Mouse (Mus musculus) bone marrow, adult 2 months (tissue): ENCODE results near the gene Maneal.

ENCODE experiments used
- CTCF ChIP-seq: fragments of 200-500 bp; IDR thresholded peaks from 2 replicates; pipeline ENCODE4 v1.5.1; 2011; ENCODE audit warnings: low read length, control low read depth; ENCODE audit not compliant: control insufficient read depth, insufficient read depth
- POLR2A ChIP-seq: fragments of 200-500 bp; IDR thresholded peaks from 2 replicates; pipeline ENCODE4 v1.6.1; 2011; ENCODE audit warnings: low read depth, mild to moderate bottlenecking, control low read depth, low read length, borderline replicate concordance; ENCODE audit not compliant: control insufficient read depth

DNA sequence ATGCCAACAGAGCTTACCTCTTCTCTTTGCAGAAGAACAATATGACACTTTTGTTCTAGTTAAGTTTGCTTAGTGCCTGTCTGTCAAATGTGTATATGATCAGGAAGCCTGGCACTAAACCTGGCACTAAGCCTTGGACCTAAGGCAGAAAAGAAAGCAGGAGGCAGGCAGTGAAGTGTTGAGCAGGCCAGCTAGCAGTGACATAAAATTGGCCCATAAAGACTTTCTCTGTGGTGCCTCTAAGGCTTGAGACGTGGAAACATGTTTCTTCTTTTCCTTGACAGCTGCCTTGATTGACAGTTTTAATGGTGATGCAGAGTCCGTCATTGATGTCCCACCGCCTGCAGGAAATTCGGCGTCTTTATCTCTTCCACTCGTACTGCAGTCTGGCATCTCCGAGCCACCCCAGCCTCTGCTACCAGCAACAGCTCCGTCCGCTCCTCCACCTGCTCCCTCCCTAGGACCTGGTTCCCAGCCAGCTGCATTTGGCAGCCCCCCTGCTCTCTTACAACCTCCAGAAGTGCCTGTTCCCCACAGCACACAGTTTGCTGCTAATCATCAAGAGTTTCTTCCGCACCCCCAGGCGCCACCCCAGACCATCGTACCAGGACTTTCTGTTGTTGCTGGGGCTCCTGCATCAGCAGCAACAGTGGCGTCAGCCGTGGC lies 23.8 kb downstream of the Maneal start:
- TF ChIP-seq CTCF (no peak), POLR2A (no peak)
